Mouse (Mus musculus): Measurements from ENCODE around the gene Hdac5. TPM values are rescaled to one million over a fixed set of nuclear protein-coding genes. Genes with fewer than 3 reads are reported as not detected.
"Not testable (repeated sequence)": the region's sequence is repeated elsewhere in the genome, so short reads cannot be mapped to it uniquely, and the experiment has no call there.

Hdac5 gene
- total RNA-seq, 1 experiment from 2014 or later = 13.2 TPM

GRCm38 (mm10) chr11:102159781-102160180 is 70.2 kb downstream of the Hdac5 start:
- no peak for ATAC-seq (replicated peaks in 1 of 2; ENCODE audit: insufficient read depth in 1 of 2, low FRiP score in 2 of 2, low TSS enrichment in 1 of 2, low read depth in 1 of 2, poor library complexity in 2 of 2, severe bottlenecking in 2 of 2)

GRCm38 (mm10) chr11:102158024-102158423 is 71.9 kb downstream of the Hdac5 start:
- ATAC-seq (replicated peaks in 1 of 2; ENCODE audit: insufficient read depth in 1 of 2, low FRiP score in 2 of 2, low TSS enrichment in 1 of 2, low read depth in 1 of 2, poor library complexity in 2 of 2, severe bottlenecking in 2 of 2) = not testable (repeated sequence)

- ATAC-seq (replicated peaks in 1 of 2; ENCODE audit: insufficient read depth in 1 of 2, low FRiP score in 2 of 2, low TSS enrichment in 1 of 2, low read depth in 1 of 2, poor library complexity in 2 of 2, severe bottlenecking in 2 of 2) = no peak
Measured at GRCm38 (mm10) chr11:102156786-102157089, 73.2 kb downstream of the Hdac5 start.

- peak; percentile 68 to 87 for ATAC-seq (replicated peaks in 1 of 2; ENCODE audit: insufficient read depth in 1 of 2, low FRiP score in 2 of 2, low TSS enrichment in 1 of 2, low read depth in 1 of 2, poor library complexity in 2 of 2, severe bottlenecking in 2 of 2)
Measured at GRCm38 (mm10) chr11:102156039-102156785, 73.8 kb downstream of the Hdac5 start, which contains the start of gene Tmem101. Gene Tmem101 (minus strand): TSS chr11:102156404.

DNA sequence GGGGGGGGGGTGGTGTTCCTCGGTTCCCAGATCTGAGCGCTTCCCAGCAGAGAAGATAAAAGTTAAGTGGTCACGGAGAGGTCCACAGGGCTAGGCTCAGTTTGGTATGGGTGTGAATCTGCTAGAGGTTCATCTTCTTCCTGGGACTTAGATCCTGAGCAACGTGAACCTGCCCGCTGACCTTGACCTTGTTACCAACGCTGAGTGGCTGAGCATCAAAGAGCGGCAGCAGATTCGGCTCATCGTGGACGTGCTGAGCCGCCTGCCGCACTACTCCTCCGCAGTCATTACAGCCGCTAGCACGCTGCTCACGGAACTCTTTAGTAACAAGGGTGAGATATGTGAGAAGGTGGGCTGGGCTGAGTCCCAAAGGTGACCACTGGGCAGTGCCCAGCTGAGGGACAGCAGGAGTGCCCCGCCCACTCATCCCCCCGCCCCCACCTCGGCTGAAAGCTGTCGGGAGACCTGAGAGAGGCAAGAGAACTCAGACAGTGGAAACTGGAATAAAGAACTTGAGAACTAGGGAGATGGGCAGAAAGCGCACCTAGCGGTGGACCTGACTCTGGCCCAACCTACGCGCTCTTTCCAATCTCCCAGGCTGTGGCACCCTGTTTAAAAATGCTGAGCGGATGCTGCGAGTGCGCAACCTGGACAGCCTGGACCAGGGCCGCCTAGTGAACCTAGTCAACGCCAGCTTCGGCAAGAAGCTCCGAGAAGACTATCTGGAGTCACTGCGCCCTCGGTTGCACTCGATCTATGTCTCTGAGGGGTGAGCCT is 82.6 kb downstream of the Hdac5 start:
- ATAC-seq (replicated peaks in 1 of 2; ENCODE audit: insufficient read depth in 1 of 2, low FRiP score in 2 of 2, low TSS enrichment in 1 of 2, low read depth in 1 of 2, poor library complexity in 2 of 2, severe bottlenecking in 2 of 2) = no peak

- ATAC-seq (replicated peaks in 1 of 2; ENCODE audit: insufficient read depth in 1 of 2, low FRiP score in 2 of 2, low TSS enrichment in 1 of 2, low read depth in 1 of 2, poor library complexity in 2 of 2, severe bottlenecking in 2 of 2) = 0 out of 4 replicates have a peak, but pooled peaks of 1 of the 2 experiments have one; percentile 42
Measured at GRCm38 (mm10) chr11:102146531-102146930, 83.4 kb downstream of the Hdac5 start.

- no peak for ATAC-seq (replicated peaks in 1 of 2; ENCODE audit: insufficient read depth in 1 of 2, low FRiP score in 2 of 2, low TSS enrichment in 1 of 2, low read depth in 1 of 2, poor library complexity in 2 of 2, severe bottlenecking in 2 of 2)
Measured at GRCm38 (mm10) chr11:102146005-102146404, 84.0 kb downstream of the Hdac5 start.

GRCm38 (mm10) chr11:102145471-102146001 is 84.4 kb downstream of the Hdac5 start, which contains the start of gene Nags:
Gene Nags (plus strand): TSS chr11:102145513.
- ATAC-seq (replicated peaks in 1 of 2; ENCODE audit: insufficient read depth in 1 of 2, low FRiP score in 2 of 2, low TSS enrichment in 1 of 2, low read depth in 1 of 2, poor library complexity in 2 of 2, severe bottlenecking in 2 of 2) = no peak

DNA sequence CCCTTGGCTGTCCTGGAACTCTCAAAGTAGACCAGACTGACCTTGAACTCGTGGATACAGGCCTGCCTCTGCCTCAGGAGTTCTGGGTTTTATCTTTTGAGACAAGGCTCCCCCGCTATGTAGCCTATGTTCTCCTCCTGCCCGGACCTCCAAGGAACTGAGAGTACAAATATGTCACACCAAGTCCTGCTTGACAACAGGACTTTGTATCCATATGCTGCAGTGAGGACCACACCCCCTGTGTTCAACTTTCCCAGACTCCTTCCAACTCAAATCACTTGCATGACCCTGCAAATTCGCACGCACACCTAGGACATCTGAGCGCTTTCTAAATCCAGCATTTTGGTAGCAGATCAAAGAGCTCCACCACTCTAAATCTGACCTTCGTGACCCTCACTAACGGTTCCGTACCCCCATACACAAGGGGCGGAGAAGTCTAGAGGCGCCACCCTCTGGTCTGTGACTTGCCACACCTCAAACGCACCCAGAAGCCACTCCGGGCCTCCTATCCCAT is 85.0 kb downstream of the Hdac5 start:
- ATAC-seq (replicated peaks in 1 of 2; ENCODE audit: insufficient read depth in 1 of 2, low FRiP score in 2 of 2, low TSS enrichment in 1 of 2, low read depth in 1 of 2, poor library complexity in 2 of 2, severe bottlenecking in 2 of 2) = no peak

Other genes with a start within 250 kb of the Hdac5 start
- gene Cfap97d1, start 245.9 kb downstream of the Hdac5 start, total RNA-seq (2017) = not detected in 2 replicates
- gene Dusp3, start 243.2 kb downstream of the Hdac5 start, total RNA-seq (2017) = 3.1 and 3.3 TPM in 2 replicates
- gene Mpp3, start 201.7 kb downstream of the Hdac5 start, total RNA-seq (2017) = 0.19 and 0.40 TPM in 2 replicates
- not detected in 2 replicates for gene Cd300lg, start 188.7 kb downstream of the Hdac5 start, total RNA-seq (2017)
- gene Mpp2, start 141.7 kb downstream of the Hdac5 start, total RNA-seq (2017) = 0.13 and 4.1 TPM in 2 replicates
- gene Ppy, start 128.8 kb downstream of the Hdac5 start, total RNA-seq (2017) = not detected in 2 replicates
- gene Pyy, start 122.3 kb downstream of the Hdac5 start, total RNA-seq (2017) = not detected in 2 replicates
- 0.31 and 0.65 TPM in 2 replicates for gene Nags, start 84.7 kb downstream of the Hdac5 start, total RNA-seq (2017)
- 13.6 and 14.8 TPM in 2 replicates for gene Tmem101, start 73.8 kb downstream of the Hdac5 start, total RNA-seq (2017)
- gene Lsm12, start 44.9 kb downstream of the Hdac5 start, total RNA-seq (2017) = 50.5 and 74.3 TPM in 2 replicates
- gene G6pc3, start 40.5 kb downstream of the Hdac5 start, total RNA-seq (2017) = 27.8 and 42.7 TPM in 2 replicates
- 3.6 and 4.9 TPM in 2 replicates for gene BC030867, start 18.7 kb upstream of the Hdac5 start, total RNA-seq (2017)
- gene Asb16, start 38.6 kb upstream of the Hdac5 start, total RNA-seq (2017) = 1.3 TPM in 1 of 2 replicates, not detected in the other
- 23.1 and 32.1 TPM in 2 replicates for gene Tmub2, start 54.8 kb upstream of the Hdac5 start, total RNA-seq (2017)
- gene Atxn7l3, start 66.5 kb upstream of the Hdac5 start, total RNA-seq (2017) = 24.4 and 26.5 TPM in 2 replicates
- 166 and 196 TPM in 2 replicates for gene Ubtf, start 89.6 kb upstream of the Hdac5 start, total RNA-seq (2017)
- 3.7 and 9.8 TPM in 2 replicates for gene Slc4a1, start 136.0 kb upstream of the Hdac5 start, total RNA-seq (2017)
- 1.5 and 5.6 TPM in 2 replicates for gene Rundc3a, start 163.2 kb upstream of the Hdac5 start, total RNA-seq (2017)
- 24.3 and 28.5 TPM in 2 replicates for gene Slc25a39, start 177.8 kb upstream of the Hdac5 start, total RNA-seq (2017)
- 28.1 and 35.6 TPM in 2 replicates for gene Grn, start 200.1 kb upstream of the Hdac5 start, total RNA-seq (2017)
- 8.1 and 13.5 TPM in 2 replicates for gene Fam171a2, start 217.5 kb upstream of the Hdac5 start, total RNA-seq (2017)
- 39.8 and 44.3 TPM in 2 replicates for gene Itga2b, start 240.0 kb upstream of the Hdac5 start, total RNA-seq (2017)